ENCODE assay signal across 12 mouse cellular contexts in the genomic region with DNA sequence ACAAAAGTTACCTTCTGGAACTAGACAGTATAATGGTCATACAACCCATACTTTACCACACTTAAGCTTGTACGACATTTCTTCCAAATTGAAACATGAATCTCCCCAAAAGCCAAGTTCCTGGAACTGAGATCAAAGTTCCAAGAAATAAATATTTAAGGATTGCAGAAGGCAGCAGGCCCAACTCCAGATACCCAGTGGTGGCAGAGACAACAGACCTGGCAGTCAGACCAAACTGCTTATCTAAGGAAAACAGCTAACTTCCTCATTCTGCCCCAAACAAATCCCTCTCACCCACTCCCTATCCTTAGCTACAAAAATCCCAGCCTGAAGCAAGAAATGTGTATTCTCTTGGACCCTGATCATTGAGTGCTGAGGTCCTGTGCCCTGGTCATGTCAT. TPM values are rescaled to one million over a fixed set of nuclear protein-coding genes. Genes with fewer than 3 reads are reported as not detected.
DNase-seq lines count a peak whose midpoint lies in the region; ATAC-seq and TF ChIP-seq lines count a peak whose summit lies in the region.
"Had no signal": no experiment of that assay in that cellular context is flagged by ENCODE, and none has a peak within 500 bp of the region (broad histone marks: within the 10 kb centered on the region; RNA-seq: fewer than 3 reads in every experiment).

No protein-coding gene starts in this region.

- no peak for TF ChIP-seq EP300 in lung, postnatal 0 days (IDR thresholded peaks at IDR 0.05)

- no peak for TF ChIP-seq CTCF in lung, postnatal 0 days (IDR thresholded peaks at IDR 0.05)

- no peaks in the 10 kb centered on the region for H3K36me3 ChIP-seq in heart, embryonic 11.5 days (ENCODE audit: control insufficient read depth, insufficient read depth, low read length)
- H3K36me3 ChIP-seq in lung, postnatal 0 days (ENCODE audit: insufficient read depth, low read length) = no peaks in the 10 kb centered on the region
- H3K36me3 ChIP-seq in limb, embryonic 14.5 days (ENCODE audit: control insufficient read depth, insufficient read depth, low read length) = peaks cover 10% of the 10 kb centered on the region
- peaks cover 10% of the 10 kb centered on the region for H3K36me3 ChIP-seq in neural tube, embryonic 13.5 days

- H3K4me1 ChIP-seq in heart, embryonic 11.5 days (ENCODE audit: control insufficient read depth, insufficient read depth, low read length) = peaks cover 33% of the 10 kb centered on the region
- H3K4me1 ChIP-seq in lung, postnatal 0 days (ENCODE audit: insufficient read depth, low read depth, low read length) = peaks cover 30% of the 10 kb centered on the region
- peaks cover 32% of the 10 kb centered on the region for H3K4me1 ChIP-seq in limb, embryonic 14.5 days (ENCODE audit: control insufficient read depth, insufficient read depth, low read length)
- peaks cover 52% of the 10 kb centered on the region for H3K4me1 ChIP-seq in neural tube, embryonic 13.5 days (replicated peaks)

- 54% methylated on average over 1 of the region's 1 CpGs for WGBS in heart, embryonic 11.5 days (ENCODE audit: insufficient replicate concordance)
- WGBS in lung, postnatal 0 days = 28% methylated on average over 1 of the region's 1 CpGs
- 77% methylated on average over 1 of the region's 1 CpGs for WGBS in limb, embryonic 14.5 days
- 90% methylated on average over 1 of the region's 1 CpGs for WGBS in neural tube, embryonic 13.5 days

- ATAC-seq in heart, embryonic 11.5 days (replicated peaks; ENCODE audit: insufficient number of reproducible peaks, low FRiP score, low TSS enrichment) = no peak
- ATAC-seq in lung, postnatal 0 days = no peak
- ATAC-seq in limb, embryonic 14.5 days (ENCODE audit: low FRiP score, low read depth) = no peak
- ATAC-seq in neural tube, embryonic 13.5 days (ENCODE audit: low read depth) = no peak
- ATAC-seq in inflammation-experienced regulatory T-cells, adult 6 months = no peak
- ATAC-seq: CD4-positive, CD25-positive, alpha-beta regulatory T cell, adult 4 months had no signal

- no peak overlapping the region for H3K27ac ChIP-seq in heart, embryonic 11.5 days (ENCODE audit: low read depth, low read length)
- H3K27ac ChIP-seq in lung, postnatal 0 days (ENCODE audit: low read length) = 0 out of 2 replicates have a peak overlapping the region, but pooled peaks have one; percentile 23
- H3K27ac ChIP-seq in limb, embryonic 14.5 days (replicated peaks; ENCODE audit: low read depth, low read length) = no peak overlapping the region
- no peak overlapping the region for H3K27ac ChIP-seq in neural tube, embryonic 13.5 days (replicated peaks)
- H3K27ac ChIP-seq: left cerebral cortex, adult 2 months had no signal

- no peak overlapping the region for H3K9ac ChIP-seq in heart, embryonic 11.5 days (ENCODE audit: low read depth, low read length)
- H3K9ac ChIP-seq in lung, postnatal 0 days (replicated peaks; ENCODE audit: low read depth) = peak overlapping the region; percentile 12; the same call in 1 of the 2 replicates
- 0 out of 2 replicates have a peak overlapping the region, but pooled peaks have one; percentile 82 for H3K9ac ChIP-seq in limb, embryonic 14.5 days (ENCODE audit: low read depth, low read length, severe bottlenecking)
- H3K9ac ChIP-seq in neural tube, embryonic 13.5 days = no peak overlapping the region

- no peak for TF ChIP-seq POLR2A in limb, embryonic 14.5 days (IDR thresholded peaks at IDR 0.05; ENCODE audit: borderline replicate concordance, extremely low read depth, insufficient read depth, insufficient read length)

- H3K9me3 ChIP-seq in heart, embryonic 11.5 days (replicated peaks; ENCODE audit: control insufficient read depth, low read length) = no peaks in the 10 kb centered on the region
- H3K9me3 ChIP-seq in lung, postnatal 0 days (ENCODE audit: low read length) = no peaks in the 10 kb centered on the region
- H3K9me3 ChIP-seq in limb, embryonic 14.5 days (ENCODE audit: control insufficient read depth, low read length) = no peaks in the 10 kb centered on the region
- H3K9me3 ChIP-seq in neural tube, embryonic 13.5 days = no peaks in the 10 kb centered on the region

- H3K4me3 ChIP-seq in heart, embryonic 11.5 days (ENCODE audit: low read depth, low read length) = peak overlapping the region; percentile 86
- no peak overlapping the region for H3K4me3 ChIP-seq in lung, postnatal 0 days (ENCODE audit: low read depth, low read length)
- H3K4me3 ChIP-seq in limb, embryonic 14.5 days (replicated peaks; ENCODE audit: low read length) = no peak overlapping the region
- no peak overlapping the region for H3K4me3 ChIP-seq in neural tube, embryonic 13.5 days
- H3K4me3 ChIP-seq: left cerebral cortex, adult 2 months had no signal

- H3K27me3 ChIP-seq in heart, embryonic 11.5 days (ENCODE audit: control insufficient read depth, insufficient read depth, low read length) = no peaks in the 10 kb centered on the region
- H3K27me3 ChIP-seq in lung, postnatal 0 days (replicated peaks; ENCODE audit: insufficient read depth, low read length) = no peaks in the 10 kb centered on the region
- H3K27me3 ChIP-seq in limb, embryonic 14.5 days (ENCODE audit: control insufficient read depth, insufficient read depth, low read length) = no peaks in the 10 kb centered on the region
- no peaks in the 10 kb centered on the region for H3K27me3 ChIP-seq in neural tube, embryonic 13.5 days

- no peak for DNase-seq in heart, postnatal 4 days
- DNase-seq in lung, postnatal 0 days (ENCODE audit: low spot score) = peak; percentile 33
- DNase-seq in lung, adult 18-20 months = no peak
- DNase-seq in limb, embryonic 14.5 days (ENCODE audit: low spot score) = no peak
- no peak for DNase-seq in B cell, adult 2 months
- DNase-seq: adrenal gland, adult 8-10 months; thymus, postnatal 14 days had no signal

- peak overlapping the region; percentile 78 for H3K4me2 ChIP-seq in heart, embryonic 11.5 days
- H3K4me2 ChIP-seq in lung, postnatal 0 days (replicated peaks; ENCODE audit: low read depth, low read length) = no peak overlapping the region
- H3K4me2 ChIP-seq in limb, embryonic 14.5 days (replicated peaks; ENCODE audit: low read depth, low read length, severe bottlenecking) = peak overlapping the region; percentile 86; the same call in 1 of the 2 replicates
- H3K4me2 ChIP-seq in neural tube, embryonic 13.5 days = peak overlapping the region; percentile 92; the same call in 1 of the 2 replicates

RNA-seq across cellular contexts. Expression of a gene that starts 2.3 kb away (rescaled TPM):
- 10.5 and 13.1 TPM in 2 replicates for polyA plus RNA-seq in heart, embryonic 11.5 days (2014; fragmentation: Nextera tagmentation; extraction: Ambion mirVana)
- total RNA-seq in heart, postnatal 4 days (2021) = 1 to 10 TPM; 7.7 to 8.0 TPM
- 6.1 and 6.7 TPM in 2 replicates for polyA plus RNA-seq in lung, postnatal 0 days (2015; fragmentation: Nextera tagmentation; extraction: Ambion mirVana)
- 16.9 and 17.5 TPM in 2 replicates for polyA plus RNA-seq in limb, embryonic 14.5 days (2012; rRNA removed)
- 14.3 and 16.2 TPM in 2 replicates for polyA plus RNA-seq in limb, embryonic 14.5 days (2014; fragmentation: Nextera tagmentation; extraction: Ambion mirVana)
- 8.5 and 10.0 TPM in 2 replicates for polyA plus RNA-seq in neural tube, embryonic 13.5 days (2015; fragmentation: Nextera tagmentation; extraction: Ambion mirVana)
- polyA plus RNA-seq in inflammation-experienced regulatory T-cells, adult 6 months (2017; shearing (Covaris generic)) = 10 to 100 TPM; 10.6 to 13.8 (median 12.5) TPM

RNA-seq across cellular contexts. Expression of a gene that starts 2.5 kb away (rescaled TPM):
- 6.0 and 6.1 TPM in 2 replicates for polyA plus RNA-seq in heart, embryonic 11.5 days (2014; fragmentation: Nextera tagmentation; extraction: Ambion mirVana)
- total RNA-seq in heart, postnatal 4 days (2021) = 10 to 100 TPM; 15.8 to 16.2 TPM
- 2.5 and 3.0 TPM in 2 replicates for polyA plus RNA-seq in lung, postnatal 0 days (2015; fragmentation: Nextera tagmentation; extraction: Ambion mirVana)
- 8.8 and 9.0 TPM in 2 replicates for polyA plus RNA-seq in limb, embryonic 14.5 days (2012; rRNA removed)
- polyA plus RNA-seq in limb, embryonic 14.5 days (2014; fragmentation: Nextera tagmentation; extraction: Ambion mirVana) = 7.5 and 7.6 TPM in 2 replicates
- 6.1 and 6.5 TPM in 2 replicates for polyA plus RNA-seq in neural tube, embryonic 13.5 days (2015; fragmentation: Nextera tagmentation; extraction: Ambion mirVana)
- 1 to 10 TPM; 5.5 to 6.7 (median 6.3) TPM for polyA plus RNA-seq in inflammation-experienced regulatory T-cells, adult 6 months (2017; shearing (Covaris generic))

RNA-seq across cellular contexts. Expression of a gene that starts 36.7 kb away (rescaled TPM):
- polyA plus RNA-seq in heart, embryonic 11.5 days (2014; fragmentation: Nextera tagmentation; extraction: Ambion mirVana) = 36.4 and 44.4 TPM in 2 replicates
- 10 to 100 TPM; 24.7 to 26.8 TPM for total RNA-seq in heart, postnatal 4 days (2021)
- polyA plus RNA-seq in lung, postnatal 0 days (2015; fragmentation: Nextera tagmentation; extraction: Ambion mirVana) = 14.4 and 18.4 TPM in 2 replicates
- polyA plus RNA-seq in limb, embryonic 14.5 days (2012; rRNA removed) = 26.4 and 30.4 TPM in 2 replicates
- 33.8 and 35.9 TPM in 2 replicates for polyA plus RNA-seq in limb, embryonic 14.5 days (2014; fragmentation: Nextera tagmentation; extraction: Ambion mirVana)
- 5.0 and 7.2 TPM in 2 replicates for polyA plus RNA-seq in neural tube, embryonic 13.5 days (2015; fragmentation: Nextera tagmentation; extraction: Ambion mirVana)
- polyA plus RNA-seq in inflammation-experienced regulatory T-cells, adult 6 months (2017; shearing (Covaris generic)) = 10 to 100 TPM; 13.3 to 16.0 (median 15.6) TPM

RNA-seq across cellular contexts. Expression of a gene that starts 46.6 kb away (rescaled TPM):
- 14.4 and 18.4 TPM in 2 replicates for polyA plus RNA-seq in heart, embryonic 11.5 days (2014; fragmentation: Nextera tagmentation; extraction: Ambion mirVana)
- 10 to 100 TPM; 20.7 to 24.8 TPM for total RNA-seq in heart, postnatal 4 days (2021)
- 14.5 and 15.2 TPM in 2 replicates for polyA plus RNA-seq in lung, postnatal 0 days (2015; fragmentation: Nextera tagmentation; extraction: Ambion mirVana)
- polyA plus RNA-seq in limb, embryonic 14.5 days (2012; rRNA removed) = 18.9 and 22.2 TPM in 2 replicates
- polyA plus RNA-seq in limb, embryonic 14.5 days (2014; fragmentation: Nextera tagmentation; extraction: Ambion mirVana) = 14.7 and 17.9 TPM in 2 replicates
- polyA plus RNA-seq in neural tube, embryonic 13.5 days (2015; fragmentation: Nextera tagmentation; extraction: Ambion mirVana) = 21.3 and 22.0 TPM in 2 replicates
- polyA plus RNA-seq in inflammation-experienced regulatory T-cells, adult 6 months (2017; shearing (Covaris generic)) = 10 to 100 TPM in 2 of 3 experiments, 1 to 10 TPM in 1; 8.7 to 11.4 (median 10.3) TPM

RNA-seq across cellular contexts. Expression of a gene that starts 47.8 kb away (rescaled TPM):
- 63.6 and 79.5 TPM in 2 replicates for polyA plus RNA-seq in heart, embryonic 11.5 days (2014; fragmentation: Nextera tagmentation; extraction: Ambion mirVana)
- total RNA-seq in heart, postnatal 4 days (2021) = 100 to 1,000 TPM; 104 to 107 TPM
- polyA plus RNA-seq in lung, postnatal 0 days (2015; fragmentation: Nextera tagmentation; extraction: Ambion mirVana) = 72.4 and 77.3 TPM in 2 replicates
- 120 and 138 TPM in 2 replicates for polyA plus RNA-seq in limb, embryonic 14.5 days (2012; rRNA removed)
- 66.3 and 70.1 TPM in 2 replicates for polyA plus RNA-seq in limb, embryonic 14.5 days (2014; fragmentation: Nextera tagmentation; extraction: Ambion mirVana)
- polyA plus RNA-seq in neural tube, embryonic 13.5 days (2015; fragmentation: Nextera tagmentation; extraction: Ambion mirVana) = 68.2 and 71.9 TPM in 2 replicates
- polyA plus RNA-seq in inflammation-experienced regulatory T-cells, adult 6 months (2017; shearing (Covaris generic)) = 10 to 100 TPM; 77.5 to 90.2 (median 77.9) TPM

Comparison
In these comparisons a context has a peak if more than half of its experiments do, and no peak if none do; other contexts are left out.
1. H3K9ac ChIP-seq: peak in lung, postnatal 0 days (single experiment) and limb, embryonic 14.5 days (single experiment); none in heart, embryonic 11.5 days (single experiment) and neural tube, embryonic 13.5 days (single experiment).